Mouse (Mus musculus) left cerebral cortex, adult 18-20 months (tissue): ENCODE data around the gene Nbea. TPM values are rescaled to one million over a fixed set of nuclear protein-coding genes. Genes with fewer than 3 reads are reported as not detected.

Experiments used
- DNase-seq, 2 experiments: peaks; one replicate each; pipeline ENCODE4 v3.0.0; 2021 to 2022; ENCODE audit warnings: low spot score in 2 of 2, mixed read lengths in 1 of 2
- long read RNA-seq, 2 experiments: library from polyadenylated mRNA; stranded (forward); transcript quantifications; one replicate each; pipeline ENCODE4 v2.0.0; 2021
- total RNA-seq, 2 experiments: library from RNA; stranded (reverse); gene quantifications; 2 replicates each; pipeline ENCODE4 v1.2.3; 2021

The Nbea gene
- 100 to 1,000 TPM; 152 to 163 TPM for total RNA-seq
- long read RNA-seq, experiment 1, partial matches to known transcripts: 12 of 24 reads
- long read RNA-seq, experiment 1, other reads (novel, unspliced or antisense): 12 of 24 reads
- long read RNA-seq, experiment 2, full-length matches to known transcripts: 2 of 28 reads
- long read RNA-seq, experiment 2, partial matches to known transcripts: 19 of 28 reads
- long read RNA-seq, experiment 2, other reads (novel, unspliced or antisense): 7 of 28 reads

- peak; percentile 86 to 91 for DNase-seq
Measured at GRCm38 (mm10) chr3:56183159-56184133, at the start of gene Nbea. Gene Nbea, minus strand, starts transcription at chr3:56183701.

- no peak for DNase-seq
Measured at GRCm38 (mm10) chr3:56229283-56229682, 45.8 kb upstream of the Nbea start.

- no peak for DNase-seq
Measured at GRCm38 (mm10) chr3:56215989-56216388, 32.5 kb upstream of the Nbea start.

- peak in 1 of 2 experiments; percentile 8 for DNase-seq
Measured at GRCm38 (mm10) chr3:56203968-56204367, 20.5 kb upstream of the Nbea start.

- DNase-seq: no peak
Measured at GRCm38 (mm10) chr3:56188238-56188637, 4.7 kb upstream of the Nbea start.

GRCm38 (mm10) chr3:56187131-56187779 lies 3.8 kb upstream of the Nbea start:
- no peak for DNase-seq

GRCm38 (mm10) chr3:56182371-56183158 lies 936 bp downstream of the Nbea start:
- peak in 1 of 2 experiments; percentile 35 for DNase-seq

GRCm38 (mm10) chr3:56181991-56182370 lies 1.5 kb downstream of the Nbea start:
- no peak for DNase-seq

GRCm38 (mm10) chr3:56181025-56181424 lies 2.5 kb downstream of the Nbea start:
- no peak for DNase-seq

- DNase-seq: no peak
Measured at GRCm38 (mm10) chr3:56157864-56158263, 25.6 kb downstream of the Nbea start.

- DNase-seq: no peak
Measured at GRCm38 (mm10) chr3:56126674-56127073, 56.8 kb downstream of the Nbea start.

GRCm38 (mm10) chr3:56116647-56117046 lies 66.9 kb downstream of the Nbea start:
- DNase-seq: no peak

- DNase-seq: no peak
Measured at GRCm38 (mm10) chr3:56108101-56108500, 75.4 kb downstream of the Nbea start.

- DNase-seq: no peak
Measured at GRCm38 (mm10) chr3:56097105-56097504, 86.4 kb downstream of the Nbea start.

- DNase-seq: no peak
Measured at GRCm38 (mm10) chr3:56079015-56079612, 104.4 kb downstream of the Nbea start.

GRCm38 (mm10) chr3:56067849-56068248 lies 115.7 kb downstream of the Nbea start:
- DNase-seq: peak; percentile 23 to 28

GRCm38 (mm10) chr3:56066360-56067040 lies 117.0 kb downstream of the Nbea start:
- no peak for DNase-seq

- no peak for DNase-seq
Measured at GRCm38 (mm10) chr3:56065234-56065633, 118.3 kb downstream of the Nbea start.

- DNase-seq: no peak
Measured at GRCm38 (mm10) chr3:56045659-56046336, 137.7 kb downstream of the Nbea start.
